Mouse (Mus musculus) CH12.LX (cell line): ENCODE measurements around the gene Prkg1. TPM values are rescaled to one million over a fixed set of nuclear protein-coding genes. Genes with fewer than 3 reads are reported as not detected.

Experiments used
- DNase-seq: peaks from one replicate; pipeline ENCODE4 v3.0.0-alpha.2; 2013; ENCODE audit errors: extremely low read depth
- H3K27ac ChIP-seq: 2 replicates; pipeline ENCODE4 v1.5.1; 2012; ENCODE audit warnings: low read depth, mild to moderate bottlenecking, control low read depth, moderate library complexity; ENCODE audit not compliant: insufficient read depth
- H3K27me3 ChIP-seq: replicated peaks from 2 replicates; pipeline ENCODE3; 2012; ENCODE audit warnings: inconsistent platforms
- H3K36me3 ChIP-seq, 2 experiments: replicated peaks in 1 of 2; 2 replicates each; pipeline versions ENCODE3 to v1.6.1; 2012; ENCODE audit warnings: inconsistent platforms in 1 of 2, low read length in 1 of 2, mild to moderate bottlenecking in 1 of 2, mixed read lengths in 1 of 2, moderate library complexity in 1 of 2; ENCODE audit not compliant: control insufficient read depth in 1 of 2, insufficient read depth in 1 of 2
- H3K4me1 ChIP-seq, 2 experiments: 2 replicates each; pipeline ENCODE4 v1.6.1; 2012; ENCODE audit warnings: inconsistent platforms in 1 of 2, moderate library complexity in 1 of 2; ENCODE audit not compliant: insufficient read depth in 2 of 2, control insufficient read depth in 1 of 2
- H3K4me2 ChIP-seq: 2 replicates; pipeline ENCODE4 v1.6.1; 2012; ENCODE audit warnings: low read depth, mild to moderate bottlenecking, control low read depth; ENCODE audit not compliant: poor library complexity, insufficient read depth, severe bottlenecking
- H3K4me3 ChIP-seq, 3 experiments: fragments of 150-350 bp in 1 of 3; sonication (generic) in 1 of 3; replicated peaks in 1 of 3; 2 replicates each; pipeline versions ENCODE3 to v1.5.1; 2011 to 2012; ENCODE audit warnings: low read depth in 2 of 3, low read length in 2 of 3, mild to moderate bottlenecking in 2 of 3, moderate library complexity in 2 of 3, control low read depth in 1 of 3, improper control_type of control experiment in 1 of 3, inconsistent platforms in 1 of 3, mixed read lengths in 1 of 3; ENCODE audit not compliant: poor library complexity in 1 of 3
- H3K79me2 ChIP-seq: replicated peaks from 2 replicates; pipeline ENCODE4 v1.6.1; 2012; ENCODE audit warnings: mild to moderate bottlenecking, moderate library complexity; ENCODE audit not compliant: control insufficient read depth, poor library complexity, insufficient read depth, severe bottlenecking; ENCODE audit errors: extremely low read depth
- H3K9ac ChIP-seq: 2 replicates; pipeline ENCODE4 v1.6.1; 2012; ENCODE audit warnings: low read depth, mild to moderate bottlenecking, control low read depth, moderate library complexity; ENCODE audit not compliant: insufficient read depth
- H3K9me3 ChIP-seq: replicated peaks from 2 replicates; pipeline ENCODE3; 2012; ENCODE audit warnings: low read length, inconsistent platforms, mixed read lengths
- BHLHE40 ChIP-seq: IDR thresholded peaks from 2 replicates; pipeline ENCODE4 v1.6.1; 2011; ENCODE audit warnings: mild to moderate bottlenecking, low read depth, low read length, improper control_type of control experiment
- CHD1 ChIP-seq: IDR thresholded peaks from 2 replicates; pipeline ENCODE4 v1.6.1; 2012; ENCODE audit warnings: low read depth, low read length, improper control_type of control experiment, inconsistent platforms
- CTCF ChIP-seq, 2 experiments: IDR thresholded peaks in 1 of 2; conservative IDR thresholded peaks in 1 of 2; 2 replicates each; pipeline ENCODE4 v1.5.1; 2011 to 2012; ENCODE audit warnings: low read depth in 2 of 2, low read length in 2 of 2, improper control_type of control experiment in 1 of 2, inconsistent platforms in 1 of 2, mild to moderate bottlenecking in 1 of 2, moderate library complexity in 1 of 2
- E2F4 ChIP-seq: IDR thresholded peaks from 2 replicates; pipeline ENCODE4 v1.6.1; 2011; ENCODE audit warnings: low read depth, low read length, improper control_type of control experiment; ENCODE audit not compliant: insufficient replicate concordance
- ELF1 ChIP-seq: IDR thresholded peaks from 2 replicates; pipeline ENCODE4 v1.6.1; 2014; ENCODE audit warnings: low read depth, mild to moderate bottlenecking, inconsistent platforms, low read length, improper control_type of control experiment
- ETS1 ChIP-seq: conservative IDR thresholded peaks from 2 replicates; pipeline ENCODE4 v1.6.1; 2012; ENCODE audit warnings: low read depth, mild to moderate bottlenecking, inconsistent platforms, low read length, improper control_type of control experiment, moderate library complexity
- IRF4 ChIP-seq: IDR thresholded peaks from 2 replicates; pipeline ENCODE4 v1.6.1; 2014; ENCODE audit warnings: low read depth, mild to moderate bottlenecking, inconsistent platforms, low read length, improper control_type of control experiment
- KAT2A ChIP-seq: IDR thresholded peaks from 2 replicates; pipeline ENCODE4 v1.6.1; 2012; ENCODE audit warnings: low read length, improper control_type of control experiment, inconsistent platforms; ENCODE audit not compliant: insufficient replicate concordance
- MAFK ChIP-seq: IDR thresholded peaks from 2 replicates; pipeline ENCODE4 v1.6.1; 2011; ENCODE audit warnings: low read length, improper control_type of control experiment; ENCODE audit not compliant: insufficient replicate concordance
- MAX ChIP-seq: IDR thresholded peaks from 2 replicates; pipeline ENCODE4 v1.6.1; 2011; ENCODE audit warnings: low read length, improper control_type of control experiment
- MAZ ChIP-seq: IDR thresholded peaks from 2 replicates; pipeline ENCODE4 v1.6.1; 2012; ENCODE audit warnings: low read depth, mild to moderate bottlenecking, inconsistent platforms, low read length, improper control_type of control experiment, moderate library complexity
- MYC ChIP-seq: IDR thresholded peaks from 2 replicates; pipeline ENCODE4 v1.6.1; 2011; ENCODE audit warnings: low read depth, mild to moderate bottlenecking, improper control_type of control experiment, low read length
- NELFE ChIP-seq: IDR thresholded peaks from 2 replicates; pipeline ENCODE4 v1.6.1; 2011; ENCODE audit warnings: low read depth, low read length, improper control_type of control experiment
- POLR2AphosphoS2 ChIP-seq: IDR thresholded peaks from 2 replicates; pipeline ENCODE4 v1.6.1; 2011; ENCODE audit warnings: low read depth, low read length, improper control_type of control experiment
- RAD21 ChIP-seq: IDR thresholded peaks from 2 replicates; pipeline ENCODE4 v1.6.1; 2011; ENCODE audit warnings: low read depth, mild to moderate bottlenecking, low read length, improper control_type of control experiment, moderate library complexity
- RCOR1 ChIP-seq: conservative IDR thresholded peaks from 2 replicates; pipeline ENCODE4 v1.6.1; 2012; ENCODE audit warnings: low read depth, mild to moderate bottlenecking, inconsistent platforms, low read length, improper control_type of control experiment
- SIN3A ChIP-seq: IDR thresholded peaks from 2 replicates; pipeline ENCODE4 v1.6.1; 2012; ENCODE audit warnings: low read length, improper control_type of control experiment, inconsistent platforms
- SMC3 ChIP-seq: IDR thresholded peaks from 2 replicates; pipeline ENCODE4 v1.6.1; 2011; ENCODE audit warnings: low read depth, low read length, improper control_type of control experiment
- TCF12 ChIP-seq: IDR thresholded peaks from 2 replicates; pipeline ENCODE4 v1.6.1; 2014; ENCODE audit warnings: low read depth, mild to moderate bottlenecking, inconsistent platforms, low read length, improper control_type of control experiment
- UBTF ChIP-seq: IDR thresholded peaks from 2 replicates; pipeline ENCODE4 v1.6.1; 2012; ENCODE audit warnings: low read depth, mild to moderate bottlenecking, inconsistent platforms, low read length, improper control_type of control experiment, moderate library complexity
- USF1 ChIP-seq: IDR thresholded peaks from 2 replicates; pipeline ENCODE4 v1.6.1; 2014; ENCODE audit warnings: low read depth, mild to moderate bottlenecking, inconsistent platforms, low read length, improper control_type of control experiment
- USF2 ChIP-seq: conservative IDR thresholded peaks from 2 replicates; pipeline ENCODE4 v1.6.1; 2011; ENCODE audit warnings: low read depth, low read length, improper control_type of control experiment
- ZKSCAN1 ChIP-seq: IDR thresholded peaks from 2 replicates; pipeline ENCODE4 v1.6.1; 2012; ENCODE audit warnings: low read depth, inconsistent platforms, low read length, improper control_type of control experiment, borderline replicate concordance
- ZMIZ1 ChIP-seq: IDR thresholded peaks from 2 replicates; pipeline ENCODE4 v1.6.1; 2012; ENCODE audit warnings: low read depth, mild to moderate bottlenecking, inconsistent platforms, low read length, improper control_type of control experiment
- ZNF384 ChIP-seq: IDR thresholded peaks from 2 replicates; pipeline ENCODE4 v1.6.1; 2012; ENCODE audit warnings: low read depth, low read length, improper control_type of control experiment, inconsistent platforms
- dilution Hi-C: fragments of 300-500 bp; cut with MboI; formaldehyde crosslinking; loops from 2 replicates; pipeline ENCODE4 v1.14.3; 2020; ENCODE audit warnings: low sequenced_read_pairs; ENCODE audit not compliant: extremely low pct_unique_long_range_greater_than_20kb, extremely low pct_ligation_motif_present
- in situ Hi-C: fragments of 300-500 bp; cut with MboI; formaldehyde crosslinking; loops from 3 replicates; pipeline ENCODE4 v1.14.3; 2019; ENCODE audit warnings: low sequenced_read_pairs, low pct_ligation_motif_present, low pct_unique_long_range_greater_than_20kb, mixed read lengths
- polyA plus RNA-seq: library from polyadenylated mRNA; unstranded; fragments of >175 nt; gene quantifications from 2 replicates; pipeline ENCODE4 v1.2.1, GENCODE M21; 2012; ENCODE audit warnings: low read depth; ENCODE audit not compliant: insufficient read length
- total RNA-seq, 2 experiments: library from RNA; depleted of rRNA; stranded (reverse); fragments of 300-350 nt in 1 of 2; fragments of >200 nt in 1 of 2; gene quantifications; 2 replicates each; pipeline ENCODE4 v1.2.3; 2012 to 2014

Prkg1 gene
- total and polyA plus RNA-seq, 3 experiments, result not detected

- dilution Hi-C loops (no loop called here), in situ Hi-C loops (no loop called here)
- Histone ChIP-seq H3K27me3 (no peaks in the 10 kb centered on the region), H3K4me1 (no peaks in the 10 kb centered on the region), H3K4me2 (0 out of 2 replicates have a peak overlapping the region, but pooled peaks have one; percentile 6), H3K36me3 (no peaks in the 10 kb centered on the region), H3K9ac (no peak overlapping the region), H3K79me2 (no peaks in the 10 kb centered on the region), H3K9me3 (no peaks in the 10 kb centered on the region), H3K4me3 (no peak overlapping the region), H3K27ac (no peak overlapping the region)
- DNase-seq, result peak; percentile 31
- TF ChIP-seq ETS1 (no peak), SIN3A (no peak), RCOR1 (no peak), E2F4 (no peak), ELF1 (no peak), ZKSCAN1 (no peak), KAT2A (no peak), SMC3 (peak; percentile 33), CHD1 (no peak), TCF12 (no peak), IRF4 (no peak), UBTF (no peak), RAD21 (peak; percentile 42), MAX (no peak), CTCF (conservative IDR thresholded peaks at IDR 0.05 in 1 of 2, IDR thresholded peaks at IDR 0.05 in 1 of 2; ENCODE audit: low read depth in 2 of 2, low read length in 2 of 2) (peak; percentile 35 to 64; a peak in 3 of 4 replicates), MAZ (no peak)
Measured at GRCm38 (mm10) chr19:31746635-31747034, 18.2 kb downstream of the Prkg1 start.

GRCm38 (mm10) chr19:31743241-31744045 is 21.4 kb downstream of the Prkg1 start:
- Histone ChIP-seq H3K4me2 (no peak overlapping the region), H3K9ac (no peak overlapping the region), H3K27ac (no peak overlapping the region), H3K27me3 (no peaks in the 10 kb centered on the region), H3K9me3 (no peaks in the 10 kb centered on the region), H3K4me1 (no peaks in the 10 kb centered on the region), H3K79me2 (no peaks in the 10 kb centered on the region), H3K4me3 (no peak overlapping the region), H3K36me3 (no peaks in the 10 kb centered on the region)
- in situ Hi-C loops, result no loop called here
- TF ChIP-seq USF1, result no peak
- TF ChIP-seq NELFE, result no peak
- no peak for TF ChIP-seq MYC
- TF ChIP-seq CTCF (conservative IDR thresholded peaks at IDR 0.05 in 1 of 2, IDR thresholded peaks at IDR 0.05 in 1 of 2; ENCODE audit: low read depth in 2 of 2, low read length in 2 of 2), result no peak
- no peak for TF ChIP-seq ELF1
- TF ChIP-seq SMC3, result no peak
- no peak for TF ChIP-seq ETS1
- no peak for TF ChIP-seq ZNF384
- TF ChIP-seq BHLHE40, result no peak
- TF ChIP-seq MAX, result no peak
- no peak for TF ChIP-seq ZKSCAN1
- no peak for TF ChIP-seq SIN3A
- TF ChIP-seq USF2, result no peak
- TF ChIP-seq TCF12, result no peak
- TF ChIP-seq ZMIZ1, result no peak
- no peak for TF ChIP-seq MAFK
- no peak for TF ChIP-seq KAT2A
- no peak for TF ChIP-seq POLR2AphosphoS2
- dilution Hi-C loops, result no loop called here
- no peak for DNase-seq
